Mouse (Mus musculus) lung, adult 2 months (tissue): ENCODE measurements around the gene Grik4. TPM values are rescaled to one million over a fixed set of nuclear protein-coding genes. Genes with fewer than 3 reads are reported as not detected.

Experiments used
- DNase-seq: peaks from one replicate; pipeline ENCODE4 v3.0.0; 2022
- H3K4me1 ChIP-seq: fragments of 200-500 bp; 2 replicates; pipeline ENCODE4 v1.6.1; 2011; ENCODE audit warnings: low read length; ENCODE audit not compliant: control insufficient read depth, insufficient read depth
- H3K4me3 ChIP-seq: fragments of 200-500 bp; replicated peaks from 2 replicates; pipeline ENCODE3; 2011; ENCODE audit warnings: low read depth, mild to moderate bottlenecking, control low read depth, low read length; ENCODE audit errors: extremely low read depth
- CTCF ChIP-seq: fragments of 200-500 bp; IDR thresholded peaks from 2 replicates; pipeline ENCODE4 v1.5.1; 2011; ENCODE audit warnings: mild to moderate bottlenecking, low read length, control low read depth; ENCODE audit not compliant: insufficient read depth
- POLR2A ChIP-seq: fragments of 200-500 bp; IDR thresholded peaks from 2 replicates; pipeline ENCODE4 v1.6.1; 2011; ENCODE audit warnings: low read depth, mild to moderate bottlenecking, control low read depth, low read length, borderline replicate concordance; ENCODE audit errors: extremely low read depth
- whole genome bisulfite sequencing: fragments of 180-500 bp; shearing (Covaris S2); methylation state at CpG from one replicate; pipeline ENCODE4 v1.1.7; 2018; 5-methylcytosine and 5-hydroxymethylcytosine counted together
- polyA plus RNA-seq: library from polyadenylated mRNA; depleted of rRNA; stranded (reverse); fragments of >200 nt; gene quantifications from 2 replicates; pipeline ENCODE4 v1.2.3, GENCODE M21; 2012

Grik4 gene
- polyA plus RNA-seq, 1 experiment = 0.93 TPM

GRCm38 (mm10) chr9:42504971-42505510 is 439.3 kb downstream of the Grik4 start:
- H3K4me1 ChIP-seq = no peaks in the 10 kb centered on the region; the same call in 1 of the 2 replicates
- DNase-seq = no peak
- H3K4me3 ChIP-seq = no peak overlapping the region
- 75% methylated on average over 3 of the region's 3 CpGs for WGBS
- TF ChIP-seq POLR2A (no peak), CTCF (no peak)

DNA sequence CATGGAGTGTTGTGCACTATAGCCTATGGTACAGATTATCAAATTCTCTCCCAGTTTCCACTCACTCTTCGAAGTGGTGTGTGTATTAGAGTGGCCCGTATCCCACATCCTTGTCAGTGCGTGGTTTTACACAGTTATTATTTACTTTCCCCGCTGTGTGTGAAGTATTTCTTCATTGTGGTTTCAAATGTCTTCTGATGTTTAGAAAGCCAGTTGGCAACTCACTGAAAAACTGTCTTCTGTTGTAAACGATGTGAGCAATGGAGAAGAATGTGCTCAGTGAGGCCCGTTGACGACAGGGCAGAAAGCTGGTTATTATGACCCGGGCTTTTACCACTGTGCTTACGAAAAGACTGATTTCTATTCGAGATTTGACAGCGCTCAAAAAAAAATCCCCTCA is 439.7 kb downstream of the Grik4 start:
- TF ChIP-seq CTCF (no peak), POLR2A (no peak)
- H3K4me3 ChIP-seq = no peak overlapping the region
- WGBS = 56% methylated on average over 11 of the region's 11 CpGs
- no peaks in the 10 kb centered on the region; the same call in 1 of the 2 replicates for H3K4me1 ChIP-seq
- DNase-seq = no peak

- DNase-seq = no peak
- 74% methylated on average over 4 of the region's 4 CpGs for WGBS
- TF ChIP-seq POLR2A = no peak
- TF ChIP-seq CTCF = no peak
- Histone ChIP-seq H3K4me1 (no peaks in the 10 kb centered on the region; the same call in 1 of the 2 replicates), H3K4me3 (no peak overlapping the region)
Observed at GRCm38 (mm10) chr9:42503709-42504108, 440.6 kb downstream of the Grik4 start.

DNA sequence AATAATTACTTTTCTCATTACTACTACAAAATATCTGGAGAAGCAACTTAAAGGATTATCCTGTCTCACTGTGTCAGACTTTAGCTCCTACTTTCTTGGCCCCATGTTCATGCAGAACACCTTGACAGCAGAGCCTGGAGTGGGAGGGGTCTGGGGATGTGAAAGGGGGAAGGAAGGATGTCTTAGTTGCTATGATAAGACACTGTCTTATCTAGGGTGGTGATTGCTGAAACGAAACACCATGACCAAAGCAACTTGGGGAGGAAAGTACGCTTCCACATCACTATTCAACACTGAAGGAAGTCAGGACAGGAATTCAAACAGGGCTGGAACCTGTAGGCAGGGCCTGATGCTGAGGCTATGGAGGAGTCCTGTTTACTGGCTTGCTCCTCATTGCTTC is 448.0 kb downstream of the Grik4 start:
- WGBS = 58% methylated on average over 2 of the region's 2 CpGs
- TF ChIP-seq CTCF = no peak
- no peak for TF ChIP-seq POLR2A
- Histone ChIP-seq H3K4me1 (no peaks in the 10 kb centered on the region), H3K4me3 (no peak overlapping the region)
- no peak for DNase-seq

DNA sequence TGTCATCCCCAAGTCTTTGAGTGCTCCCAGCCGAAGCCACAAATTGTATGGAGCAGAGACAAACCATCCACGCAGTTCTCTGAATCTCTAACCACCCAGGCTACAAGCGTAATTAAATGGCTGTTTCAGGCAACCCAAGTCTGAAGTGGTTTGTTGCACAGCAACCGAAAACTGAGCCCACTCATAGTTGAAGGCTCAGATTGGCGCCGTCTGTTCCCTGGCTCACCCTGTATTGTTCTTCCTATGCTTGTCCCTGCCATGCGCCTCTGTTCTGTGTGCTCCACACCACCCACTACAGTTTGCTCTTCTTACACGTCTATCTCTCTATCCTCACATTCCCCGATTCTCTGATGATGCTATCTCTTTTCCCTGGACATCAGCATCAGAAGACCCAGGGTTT is 452.5 kb downstream of the Grik4 start:
- no peak overlapping the region for H3K4me3 ChIP-seq
- H3K4me1 ChIP-seq = no peaks in the 10 kb centered on the region
- DNase-seq = no peak
- WGBS = 68% methylated on average over 9 of the region's 9 CpGs
- no peak for TF ChIP-seq POLR2A
- no peak for TF ChIP-seq CTCF

- 79% methylated on average over 16 of the region's 16 CpGs for WGBS
- Histone ChIP-seq H3K4me1 (no peaks in the 10 kb centered on the region), H3K4me3 (no peak overlapping the region)
- TF ChIP-seq POLR2A (no peak), CTCF (no peak)
- DNase-seq = no peak
Observed at GRCm38 (mm10) chr9:42490589-42491382, 453.5 kb downstream of the Grik4 start.

DNA sequence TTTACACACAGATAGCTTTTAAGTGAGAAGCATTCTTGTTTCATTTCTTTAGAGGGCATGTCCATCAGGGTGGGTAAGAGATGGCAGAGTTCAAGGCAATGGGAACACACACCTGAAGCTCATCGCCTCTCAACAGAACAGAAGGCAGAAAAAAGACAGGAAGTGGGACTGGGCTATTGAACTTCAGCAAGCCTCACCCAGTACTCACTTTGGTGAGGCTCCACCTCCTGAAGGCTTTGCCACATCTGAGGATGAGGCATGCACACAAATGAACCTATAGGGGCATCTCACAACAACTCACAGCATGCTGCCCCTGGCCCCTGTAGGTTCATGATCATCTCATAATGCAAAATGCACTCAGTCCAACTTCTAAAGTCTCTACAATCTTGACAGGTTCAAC is 456.2 kb downstream of the Grik4 start:
- no peak for TF ChIP-seq CTCF
- TF ChIP-seq POLR2A = no peak
- WGBS = 88% methylated on average over 1 of the region's 1 CpGs
- no peak for DNase-seq
- Histone ChIP-seq H3K4me1 (no peaks in the 10 kb centered on the region), H3K4me3 (no peak overlapping the region)

GRCm38 (mm10) chr9:42486913-42487312 is 457.4 kb downstream of the Grik4 start:
- no peak overlapping the region for H3K4me3 ChIP-seq
- WGBS = 23% methylated on average over 4 of the region's 4 CpGs
- no peaks in the 10 kb centered on the region for H3K4me1 ChIP-seq
- DNase-seq = no peak
- no peak for TF ChIP-seq POLR2A
- no peak for TF ChIP-seq CTCF

DNA sequence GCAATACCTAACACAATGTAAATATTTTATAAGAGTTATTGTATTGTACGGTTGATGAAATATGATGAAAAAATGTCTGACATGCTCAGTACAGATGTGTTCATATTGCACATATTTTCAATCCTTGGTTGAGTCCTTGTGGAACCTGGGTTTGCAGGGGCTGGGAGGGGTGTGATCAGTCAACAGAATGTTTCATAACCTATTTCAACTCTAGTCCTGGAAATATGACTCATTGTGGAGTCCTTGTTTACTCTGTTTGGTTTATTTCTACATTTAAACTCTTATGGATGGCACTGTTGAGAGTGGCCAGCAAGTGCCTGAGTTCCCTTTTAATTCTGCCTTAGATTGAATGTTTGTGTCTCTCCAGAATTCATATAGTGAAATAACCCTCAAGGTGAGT is 459.6 kb downstream of the Grik4 start:
- no peak for DNase-seq
- Histone ChIP-seq H3K4me3 (no peak overlapping the region), H3K4me1 (no peaks in the 10 kb centered on the region)
- 73% methylated on average over 1 of the region's 1 CpGs for WGBS
- TF ChIP-seq CTCF (no peak), POLR2A (no peak)

GRCm38 (mm10) chr9:42482944-42483343 is 461.3 kb downstream of the Grik4 start:
- no peak for DNase-seq
- WGBS = 86% methylated on average over 1 of the region's 1 CpGs
- Histone ChIP-seq H3K4me1 (no peaks in the 10 kb centered on the region), H3K4me3 (no peak overlapping the region)
- no peak for TF ChIP-seq CTCF
- TF ChIP-seq POLR2A = no peak
